25 mouse cellular contexts compared by ENCODE assay signal in the genomic region with DNA sequence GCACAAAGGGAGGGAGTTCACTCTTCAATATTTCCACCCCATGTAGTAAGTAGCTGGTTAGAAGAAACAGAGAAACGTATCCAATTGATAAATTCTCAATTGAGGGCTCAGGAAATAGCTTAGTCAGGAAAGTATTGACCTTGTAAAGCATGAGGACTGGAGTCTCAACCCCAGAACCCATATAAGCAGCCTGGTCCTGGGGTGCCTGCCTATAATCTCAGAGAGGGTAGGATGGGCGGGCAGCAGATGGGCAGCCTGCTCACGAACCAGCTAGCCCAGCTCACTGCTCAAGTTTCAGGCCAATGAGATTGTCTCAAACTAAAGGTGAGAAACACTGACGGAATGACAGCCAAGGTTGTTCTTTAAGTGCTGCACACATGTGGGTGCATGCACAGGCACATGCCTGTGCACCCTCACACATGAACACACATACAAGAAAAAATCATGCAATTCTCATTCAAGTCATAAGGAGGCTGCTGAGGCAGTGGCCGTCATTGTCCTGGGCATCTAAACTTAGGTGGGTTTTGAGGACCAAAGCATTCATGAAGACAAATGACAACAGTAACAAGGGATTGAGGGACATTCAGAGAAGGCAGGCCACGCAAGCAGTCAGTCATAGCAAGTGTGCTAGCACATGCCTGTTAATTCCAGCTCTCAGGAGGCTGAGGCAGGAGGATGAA.
DNase-seq lines count a peak whose midpoint lies in the region; ATAC-seq and TF ChIP-seq lines count a peak whose summit lies in the region.
"Had no signal": no experiment of that assay in that cellular context is flagged by ENCODE, and none has a peak within 500 bp of the region (broad histone marks: within the 10 kb centered on the region; RNA-seq: fewer than 3 reads in every experiment).

No protein-coding gene starts in this region.

- H3K27ac ChIP-seq in heart, embryonic 13.5 days (replicated peaks): peak overlapping the region; percentile 88
- H3K27ac ChIP-seq in lung, embryonic 14.5 days (ENCODE audit: low read depth): peak overlapping the region; percentile 85
- H3K27ac ChIP-seq in olfactory bulb, adult 2 months (ENCODE audit: insufficient read depth, low read depth, low read length): peak overlapping the region; percentile 26; the same call in 1 of the 2 replicates
- H3K27ac ChIP-seq: embryonic facial prominence, embryonic 12.5 days; forebrain, embryonic 13.5 days; hindbrain, postnatal 0 days; layer of hippocampus, adult 2 months; limb, embryonic 12.5 days; macrophage; midbrain, embryonic 15.5 days; neural tube, embryonic 12.5 days had no signal

- 86% methylated on average over 6 of the region's 6 CpGs for WGBS in heart, embryonic 13.5 days
- 88% methylated on average over 6 of the region's 6 CpGs for WGBS in lung, embryonic 14.5 days
- WGBS in olfactory bulb, adult 2 months: 92% methylated on average over 6 of the region's 6 CpGs

- no peak overlapping the region for H3K4me3 ChIP-seq in heart, embryonic 13.5 days
- no peak overlapping the region for H3K4me3 ChIP-seq in lung, embryonic 14.5 days (ENCODE audit: low read depth, low read length)
- H3K4me3 ChIP-seq in olfactory bulb, adult 2 months (ENCODE audit: insufficient read depth, low read depth, low read length): no peak overlapping the region
- H3K4me3 ChIP-seq: embryonic facial prominence, embryonic 12.5 days; forebrain, embryonic 13.5 days; layer of hippocampus, adult 2 months; limb, embryonic 12.5 days; midbrain, embryonic 15.5 days; neural tube, embryonic 12.5 days had no signal

- intact Hi-C loops in heart, postnatal 25 days (cut with DNase I): no loop called here

- TF ChIP-seq POLR2A in olfactory bulb, adult 2 months (IDR thresholded peaks at IDR 0.05; ENCODE audit: insufficient read depth, low read depth, low read length): no peak

- H3K4me1 ChIP-seq in heart, embryonic 13.5 days: peaks cover 67% of the 10 kb centered on the region
- H3K4me1 ChIP-seq in lung, embryonic 14.5 days (ENCODE audit: insufficient read depth): peaks cover 24% of the 10 kb centered on the region
- H3K4me1 ChIP-seq in olfactory bulb, adult 2 months (ENCODE audit: control insufficient read depth, insufficient read depth, low read length): peaks cover 15% of the 10 kb centered on the region
- H3K4me1 ChIP-seq: forebrain, embryonic 13.5 days; midbrain, embryonic 15.5 days; neural tube, embryonic 12.5 days had no signal

- DNase-seq in heart, postnatal 25 days (ENCODE audit: low spot score): no peak
- DNase-seq in lung, embryonic 14.5 days: no peak
- no peak for DNase-seq in lung, postnatal 14 days
- no peak for DNase-seq in kidney, postnatal 10 days
- DNase-seq in yolk sac, embryonic 10.5 days (ENCODE audit: low spot score): no peak
- DNase-seq: cerebellum, adult 18-20 months; cerebellum, postnatal 14 days; kidney, adult 9 months; kidney, postnatal 25 days; liver, postnatal 0 days; retina, postnatal 1 day; right cerebral cortex, postnatal 25 days; thymus, postnatal 14 days had no signal

- no peak overlapping the region for H3K9ac ChIP-seq in heart, embryonic 13.5 days
- no peak overlapping the region for H3K9ac ChIP-seq in lung, embryonic 14.5 days
- H3K9ac ChIP-seq: embryonic facial prominence, embryonic 12.5 days; forebrain, embryonic 13.5 days; limb, embryonic 12.5 days; liver, postnatal 0 days; midbrain, embryonic 15.5 days; neural tube, embryonic 12.5 days had no signal

- peaks cover 21% of the 10 kb centered on the region for H3K36me3 ChIP-seq in heart, embryonic 13.5 days
- no peaks in the 10 kb centered on the region for H3K36me3 ChIP-seq in lung, embryonic 14.5 days (ENCODE audit: insufficient read depth)
- H3K36me3 ChIP-seq: embryonic facial prominence, embryonic 12.5 days; limb, embryonic 12.5 days; midbrain, embryonic 15.5 days; neural tube, embryonic 12.5 days had no signal

- no peak for TF ChIP-seq CTCF in lung, embryonic 14.5 days (IDR thresholded peaks at IDR 0.05; ENCODE audit: low read depth)
- TF ChIP-seq CTCF in olfactory bulb, adult 2 months (IDR thresholded peaks at IDR 0.05; ENCODE audit: insufficient read depth, low read depth, low read length): no peak

- no peak overlapping the region for H3K4me2 ChIP-seq in heart, embryonic 13.5 days
- H3K4me2 ChIP-seq in lung, embryonic 14.5 days: no peak overlapping the region
- H3K4me2 ChIP-seq: embryonic facial prominence, embryonic 12.5 days; forebrain, embryonic 13.5 days; limb, embryonic 12.5 days; liver, embryonic 11.5 days; midbrain, embryonic 15.5 days; neural tube, embryonic 12.5 days had no signal

- H3K27me3 ChIP-seq in heart, embryonic 13.5 days (replicated peaks): no peaks in the 10 kb centered on the region
- H3K27me3 ChIP-seq in lung, embryonic 14.5 days (ENCODE audit: insufficient read depth, low read length): no peaks in the 10 kb centered on the region
- H3K27me3 ChIP-seq: embryonic facial prominence, embryonic 12.5 days; forebrain, embryonic 13.5 days; limb, embryonic 12.5 days; midbrain, embryonic 15.5 days; neural tube, embryonic 12.5 days had no signal

- no peak for ATAC-seq in heart, embryonic 13.5 days (ENCODE audit: extremely low read depth, insufficient number of reproducible peaks, low FRiP score, low TSS enrichment)
- ATAC-seq in lung, embryonic 14.5 days (ENCODE audit: insufficient read depth): no peak
- ATAC-seq: forebrain, embryonic 13.5 days; hindbrain, postnatal 0 days; intestine, embryonic 16.5 days; midbrain, embryonic 15.5 days had no signal

- H3K9me3 ChIP-seq in heart, embryonic 13.5 days: no peaks in the 10 kb centered on the region
- no peaks in the 10 kb centered on the region for H3K9me3 ChIP-seq in lung, embryonic 14.5 days (ENCODE audit: low read depth, low read length)
- H3K9me3 ChIP-seq: embryonic facial prominence, embryonic 12.5 days; forebrain, embryonic 13.5 days; limb, embryonic 12.5 days; midbrain, embryonic 15.5 days; neural tube, embryonic 12.5 days had no signal

Comparison
In these comparisons a context has a peak if more than half of its experiments do, and no peak if none do; other contexts are left out.
1. H3K27ac ChIP-seq: peak in every context shown above with its lines; median percentile 88 in heart, embryonic 13.5 days; 85 in lung, embryonic 14.5 days; 26 in olfactory bulb, adult 2 months.